Mouse (Mus musculus): ENCODE measurements around the gene Ppargc1a. TPM values are rescaled to one million over a fixed set of nuclear protein-coding genes. Genes with fewer than 3 reads are reported as not detected.

Gene Ppargc1a
- polyA plus RNA-seq, 1 experiment from 2014 or later = 3.3 TPM

DNA sequence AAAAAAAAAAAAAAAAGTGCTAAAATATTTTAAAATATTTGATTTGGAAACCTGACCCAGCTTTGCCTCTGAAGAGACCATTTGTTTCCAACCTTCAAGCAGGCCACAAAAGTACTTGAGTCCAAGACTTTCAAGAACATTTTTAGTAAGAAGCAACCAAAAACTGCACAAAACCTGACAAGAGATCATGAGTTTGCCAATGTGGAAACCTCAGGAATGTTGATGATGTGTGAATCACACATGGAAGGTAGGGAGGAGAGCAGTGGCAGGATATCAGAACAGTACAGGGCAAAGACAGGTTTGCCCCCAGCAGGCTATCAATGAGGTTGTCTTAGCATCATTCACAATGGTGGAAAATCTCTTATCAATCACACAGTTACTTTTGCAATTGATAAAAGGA, 2.5 kb downstream of the Ppargc1a start:
- H3K36me3 ChIP-seq (ENCODE audit: control insufficient read depth, insufficient read depth, low read length) = no peaks in the 10 kb centered on the region
- H3K9me3 ChIP-seq (ENCODE audit: control insufficient read depth, low read length) = no peaks in the 10 kb centered on the region
- DNase-seq (ENCODE audit: low spot score, missing footprints) (peak; percentile 80), ATAC-seq (ENCODE audit: low FRiP score) (no peak)
- H3K27me3 ChIP-seq (ENCODE audit: control insufficient read depth, insufficient read depth, low read length) = no peaks in the 10 kb centered on the region
- no peak overlapping the region for H3K4me2 ChIP-seq
- H3K4me1 ChIP-seq (ENCODE audit: control insufficient read depth, insufficient read depth, low read length) = peaks cover 7% of the 10 kb centered on the region; the same call in 1 of the 2 replicates
- no peak overlapping the region for H3K27ac ChIP-seq (ENCODE audit: low read depth, low read length)
- no peak overlapping the region for H3K9ac ChIP-seq (ENCODE audit: low read length)
- H3K4me3 ChIP-seq (ENCODE audit: low read depth, low read length) = no peak overlapping the region

DNA sequence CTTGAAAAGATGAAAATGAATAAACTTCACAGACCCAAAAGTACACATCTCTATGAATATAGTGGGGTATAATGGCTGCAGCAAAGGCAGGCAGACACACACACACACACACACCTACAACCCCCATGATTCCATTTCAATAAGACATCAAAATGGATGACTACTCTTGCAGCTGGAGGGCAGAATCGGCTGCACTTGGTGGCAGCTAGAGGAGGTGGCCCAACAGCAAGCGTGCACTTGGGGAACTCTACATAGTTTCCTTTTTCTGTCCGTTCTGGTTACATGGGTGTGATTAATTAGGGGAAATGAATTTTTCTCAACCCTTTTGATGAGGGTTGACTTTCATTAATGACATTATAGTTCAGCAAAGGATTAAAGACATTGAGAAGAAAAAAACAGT, 4.0 kb downstream of the Ppargc1a start:
- no peak for ATAC-seq (ENCODE audit: low FRiP score)
- Histone ChIP-seq H3K4me2 (no peak overlapping the region), H3K27me3 (ENCODE audit: control insufficient read depth, insufficient read depth, low read length) (no peaks in the 10 kb centered on the region), H3K36me3 (ENCODE audit: control insufficient read depth, insufficient read depth, low read length) (no peaks in the 10 kb centered on the region), H3K9me3 (ENCODE audit: control insufficient read depth, low read length) (no peaks in the 10 kb centered on the region), H3K9ac (ENCODE audit: low read length) (no peak overlapping the region), H3K4me1 (ENCODE audit: control insufficient read depth, insufficient read depth, low read length) (peaks cover 6% of the 10 kb centered on the region; the same call in 1 of the 2 replicates), H3K4me3 (ENCODE audit: low read depth, low read length) (no peak overlapping the region), H3K27ac (ENCODE audit: low read depth, low read length) (no peak overlapping the region)
- WGBS = 87% methylated on average over 3 of the region's 3 CpGs
- peak; percentile 61 for DNase-seq (ENCODE audit: low spot score, missing footprints)

- H3K9me3 ChIP-seq (ENCODE audit: control insufficient read depth, low read length) = no peaks in the 10 kb centered on the region
- 68% methylated on average over 4 of the region's 4 CpGs for WGBS
- peak; percentile 75 for DNase-seq (ENCODE audit: low spot score, missing footprints)
- no peak overlapping the region for H3K9ac ChIP-seq (ENCODE audit: low read length)
- no peak overlapping the region for H3K4me2 ChIP-seq
- ATAC-seq (ENCODE audit: low FRiP score) = no peak
- H3K4me3 ChIP-seq (ENCODE audit: low read depth, low read length) = no peak overlapping the region
- H3K27me3 ChIP-seq (ENCODE audit: control insufficient read depth, insufficient read depth, low read length) = no peaks in the 10 kb centered on the region
- H3K4me1 ChIP-seq (ENCODE audit: control insufficient read depth, insufficient read depth, low read length) = peaks cover 9% of the 10 kb centered on the region
- no peak overlapping the region for H3K27ac ChIP-seq (ENCODE audit: low read depth, low read length)
- H3K36me3 ChIP-seq (ENCODE audit: control insufficient read depth, insufficient read depth, low read length) = no peaks in the 10 kb centered on the region
These were observed 9.8 kb downstream of the Ppargc1a start for GRCm38 (mm10) chr5:51557607-51558278.

- peaks cover 9% of the 10 kb centered on the region for H3K4me1 ChIP-seq (ENCODE audit: control insufficient read depth, insufficient read depth, low read length)
- WGBS = 6% methylated on average over 5 of the region's 5 CpGs
- peak overlapping the region; percentile 65 for H3K4me2 ChIP-seq
- no peaks in the 10 kb centered on the region for H3K27me3 ChIP-seq (ENCODE audit: control insufficient read depth, insufficient read depth, low read length)
- peak overlapping the region; percentile 69 for H3K9ac ChIP-seq (ENCODE audit: low read length)
- peak; percentile 81 for ATAC-seq (ENCODE audit: low FRiP score)
- H3K27ac ChIP-seq (ENCODE audit: low read depth, low read length) = no peak overlapping the region
- no peaks in the 10 kb centered on the region for H3K9me3 ChIP-seq (ENCODE audit: control insufficient read depth, low read length)
- H3K36me3 ChIP-seq (ENCODE audit: control insufficient read depth, insufficient read depth, low read length) = no peaks in the 10 kb centered on the region
- H3K4me3 ChIP-seq (ENCODE audit: low read depth, low read length) = peak overlapping the region; percentile 44; the same call in 1 of the 2 replicates
- DNase-seq (ENCODE audit: low spot score, missing footprints) = peak; percentile 88
These were observed 13.9 kb downstream of the Ppargc1a start for GRCm38 (mm10) chr5:51553671-51554070.

- Histone ChIP-seq H3K36me3 (ENCODE audit: control insufficient read depth, insufficient read depth, low read length) (no peaks in the 10 kb centered on the region), H3K9ac (ENCODE audit: low read length) (peak overlapping the region; percentile 69), H3K4me2 (peak overlapping the region; percentile 65), H3K4me3 (ENCODE audit: low read depth, low read length) (peak overlapping the region; percentile 44), H3K9me3 (ENCODE audit: control insufficient read depth, low read length) (no peaks in the 10 kb centered on the region), H3K27ac (ENCODE audit: low read depth, low read length) (no peak overlapping the region; the same call in 1 of the 2 replicates), H3K4me1 (ENCODE audit: control insufficient read depth, insufficient read depth, low read length) (peaks cover 9% of the 10 kb centered on the region), H3K27me3 (ENCODE audit: control insufficient read depth, insufficient read depth, low read length) (no peaks in the 10 kb centered on the region)
- DNase-seq (ENCODE audit: low spot score, missing footprints) (no peak), ATAC-seq (ENCODE audit: low FRiP score) (peak; percentile 15; the same call in 1 of the 2 replicates)
- whole genome bisulfite sequencing = 21% methylated on average over 5 of the region's 5 CpGs
These were observed 14.3 kb downstream of the Ppargc1a start for GRCm38 (mm10) chr5:51553251-51553650.

- WGBS = 1% methylated on average over 24 of the region's 24 CpGs
These were observed 14.9 kb downstream of the Ppargc1a start for GRCm38 (mm10) chr5:51552483-51553091.

GRCm38 (mm10) chr5:51551852-51552482, 15.6 kb downstream of the Ppargc1a start:
- Histone ChIP-seq H3K4me1 (ENCODE audit: control insufficient read depth, insufficient read depth, low read length) (peaks cover 9% of the 10 kb centered on the region), H3K36me3 (ENCODE audit: control insufficient read depth, insufficient read depth, low read length) (no peaks in the 10 kb centered on the region), H3K27me3 (ENCODE audit: control insufficient read depth, insufficient read depth, low read length) (no peaks in the 10 kb centered on the region), H3K4me2 (peak overlapping the region; percentile 65), H3K9ac (ENCODE audit: low read length) (peak overlapping the region; percentile 69), H3K9me3 (ENCODE audit: control insufficient read depth, low read length) (no peaks in the 10 kb centered on the region), H3K4me3 (ENCODE audit: low read depth, low read length) (peak overlapping the region; percentile 44), H3K27ac (ENCODE audit: low read depth, low read length) (peak overlapping the region; percentile 74; the same call in 1 of the 2 replicates)
- ATAC-seq (ENCODE audit: low FRiP score) (peak; percentile 31; the same call in 1 of the 2 replicates), DNase-seq (ENCODE audit: low spot score, missing footprints) (peak; percentile 91)
- WGBS = 29% methylated on average over 12 of the region's 12 CpGs

More at GRCm38 (mm10) chr5:51552483-51553091, 14.9 kb downstream of the Ppargc1a start:
- Histone ChIP-seq H3K9ac (ENCODE audit: low read length) (peak overlapping the region; percentile 69), H3K9me3 (ENCODE audit: control insufficient read depth, low read length) (no peaks in the 10 kb centered on the region), H3K4me1 (ENCODE audit: control insufficient read depth, insufficient read depth, low read length) (peaks cover 9% of the 10 kb centered on the region), H3K27ac (ENCODE audit: low read depth, low read length) (peak overlapping the region; percentile 74), H3K36me3 (ENCODE audit: control insufficient read depth, insufficient read depth, low read length) (no peaks in the 10 kb centered on the region), H3K27me3 (ENCODE audit: control insufficient read depth, insufficient read depth, low read length) (no peaks in the 10 kb centered on the region), H3K4me2 (peak overlapping the region; percentile 65), H3K4me3 (ENCODE audit: low read depth, low read length) (peak overlapping the region; percentile 44)
- DNase-seq (ENCODE audit: low spot score, missing footprints) (peak; percentile 95), ATAC-seq (ENCODE audit: low FRiP score) (peak; percentile 90)

- WGBS = 89% methylated on average over 6 of the region's 6 CpGs
- Histone ChIP-seq H3K27me3 (ENCODE audit: control insufficient read depth, insufficient read depth, low read length) (no peaks in the 10 kb centered on the region), H3K9me3 (ENCODE audit: control insufficient read depth, low read length) (no peaks in the 10 kb centered on the region), H3K27ac (ENCODE audit: low read depth, low read length) (no peak overlapping the region), H3K4me3 (ENCODE audit: low read depth, low read length) (no peak overlapping the region), H3K4me1 (ENCODE audit: control insufficient read depth, insufficient read depth, low read length) (no peaks in the 10 kb centered on the region), H3K4me2 (no peak overlapping the region), H3K9ac (ENCODE audit: low read length) (no peak overlapping the region), H3K36me3 (ENCODE audit: control insufficient read depth, insufficient read depth, low read length) (no peaks in the 10 kb centered on the region)
- ATAC-seq (ENCODE audit: low FRiP score) (no peak), DNase-seq (ENCODE audit: low spot score, missing footprints) (peak; percentile 33)
These were observed 20.0 kb downstream of the Ppargc1a start for GRCm38 (mm10) chr5:51547442-51548035.
